Mouse (Mus musculus) liver, embryonic 14.5 days (tissue): Measurements from ENCODE around the gene Myocd.

Experiments
- CTCF ChIP-seq: IDR thresholded peaks from 2 replicates; pipeline ENCODE4 v1.5.1; 2016; ENCODE audit warnings: antibody characterized with exemption, low read depth, control low read depth
- EP300 ChIP-seq: IDR thresholded peaks from 2 replicates; pipeline ENCODE4 v1.6.1; 2016; ENCODE audit warnings: antibody characterized with exemption, low read depth

- TF ChIP-seq EP300: no peak
- TF ChIP-seq CTCF: no peak
Observed at GRCm38 (mm10) chr11:65263466-65263865, 6.3 kb downstream of the Myocd start.
